8 mouse cellular contexts compared by ENCODE assay signal in the genomic region with DNA sequence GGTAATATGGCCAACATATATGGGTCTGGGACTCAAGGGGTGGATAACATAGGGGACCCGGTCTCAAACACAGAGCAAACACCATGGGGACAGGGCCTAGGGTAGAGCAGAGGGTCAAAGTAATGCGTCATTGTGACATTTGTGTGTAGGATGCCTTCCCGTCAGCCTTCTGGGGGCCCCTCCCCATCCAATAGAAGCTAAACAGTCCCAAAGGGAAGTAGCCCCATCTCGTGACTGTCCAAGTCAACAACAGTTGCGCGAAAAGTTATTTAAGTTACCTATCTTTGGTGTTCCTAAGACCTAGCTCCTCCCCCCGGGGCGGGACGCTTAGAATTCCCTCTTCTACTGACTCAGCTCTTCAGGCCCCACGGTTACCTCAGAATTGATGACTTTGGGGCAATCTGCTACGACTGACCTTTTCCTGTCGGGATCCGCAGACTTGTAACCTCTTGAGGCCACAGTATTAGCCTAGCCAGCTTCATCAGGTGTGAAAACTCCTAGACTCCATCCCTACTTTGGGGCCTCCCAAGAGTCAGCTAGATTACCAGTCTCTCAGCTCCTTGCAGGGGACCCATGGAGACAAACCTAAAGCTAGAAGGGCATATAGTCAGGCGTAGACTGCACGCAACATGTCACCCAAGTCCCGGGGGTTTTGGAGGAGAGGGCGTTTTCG. TPM values are rescaled to one million over a fixed set of nuclear protein-coding genes. Genes with fewer than 3 reads are reported as not detected.
DNase-seq lines count a peak whose midpoint lies in the region; ATAC-seq and TF ChIP-seq lines count a peak whose summit lies in the region.

No protein-coding gene starts in this region.

- peak; percentile 63 for ATAC-seq in kidney, embryonic 14.5 days (ENCODE audit: low FRiP score, low TSS enrichment)
- peak; percentile 73 for ATAC-seq in stomach, postnatal 0 days (ENCODE audit: low FRiP score, low TSS enrichment)

- no peak overlapping the region for H3K27ac ChIP-seq in embryonic fibroblast, embryonic 13.5 days (ENCODE audit: insufficient read depth, low read length)
- no peak overlapping the region; the same call in 1 of the 2 replicates for H3K27ac ChIP-seq in kidney, embryonic 14.5 days (ENCODE audit: low read depth, low read length)
- no peak overlapping the region for H3K27ac ChIP-seq in stomach, postnatal 0 days (replicated peaks)

- intact Hi-C loops in left cerebral cortex, postnatal 25 days (cut with DNase I): no loop called here

- no peak for TF ChIP-seq EP300 in stomach, postnatal 0 days (optimal IDR thresholded peaks at IDR 0.05)

- H3K9me3 ChIP-seq in kidney, embryonic 14.5 days (ENCODE audit: control insufficient read depth, low read length): no peaks in the 10 kb centered on the region
- no peaks in the 10 kb centered on the region for H3K9me3 ChIP-seq in stomach, postnatal 0 days (ENCODE audit: control insufficient read depth, low read length)

- peak; percentile 30 to 47 for DNase-seq in urinary bladder, adult 18-20 months (ENCODE audit: low spot score in 2 of 2)
- DNase-seq in urinary bladder, adult 2 months (ENCODE audit: low spot score): no peak
- DNase-seq in lung, postnatal 10 days: peak; percentile 59
- DNase-seq in stomach, postnatal 0 days (ENCODE audit: low spot score): peak; percentile 72
- DNase-seq in left cerebral cortex, postnatal 25 days (ENCODE audit: low spot score in 2 of 2): no peak
- DNase-seq in T-cell, adult 2 months (ENCODE audit: low spot score): no peak

- H3K9ac ChIP-seq in kidney, embryonic 14.5 days (ENCODE audit: low read depth, low read length): peak overlapping the region; percentile 8; the same call in 1 of the 2 replicates
- H3K9ac ChIP-seq in stomach, postnatal 0 days (ENCODE audit: low read length): peak overlapping the region; percentile 50

- WGBS in kidney, embryonic 14.5 days: 6% methylated on average over 18 of the region's 18 CpGs
- WGBS in stomach, postnatal 0 days: 8% methylated on average over 18 of the region's 18 CpGs

- H3K27me3 ChIP-seq in kidney, embryonic 14.5 days (ENCODE audit: control insufficient read depth, insufficient read depth, low read length): no peaks in the 10 kb centered on the region
- H3K27me3 ChIP-seq in stomach, postnatal 0 days (ENCODE audit: control insufficient read depth, insufficient read depth, low read length): no peaks in the 10 kb centered on the region

- peak overlapping the region; percentile 62 for H3K4me2 ChIP-seq in kidney, embryonic 14.5 days (replicated peaks; ENCODE audit: low read depth, low read length)
- peak overlapping the region; percentile 56 for H3K4me2 ChIP-seq in stomach, postnatal 0 days (replicated peaks; ENCODE audit: low read depth)

- H3K4me3 ChIP-seq in embryonic fibroblast, embryonic 13.5 days (ENCODE audit: insufficient read depth, low read length): 0 out of 2 replicates have a peak overlapping the region, but pooled peaks have one; percentile 4
- H3K4me3 ChIP-seq in kidney, embryonic 14.5 days (ENCODE audit: low read length): peak overlapping the region; percentile 27
- peak overlapping the region; percentile 28; the same call in 1 of the 2 replicates for H3K4me3 ChIP-seq in stomach, postnatal 0 days (ENCODE audit: low read depth, low read length)

- TF ChIP-seq CTCF in embryonic fibroblast, embryonic 13.5 days (IDR thresholded peaks at IDR 0.05; ENCODE audit: borderline replicate concordance, insufficient read depth, low read length): no peak
- TF ChIP-seq CTCF in stomach, postnatal 0 days (IDR thresholded peaks at IDR 0.05; ENCODE audit: low read depth): peak; percentile 59

- no peak for TF ChIP-seq POLR2A in embryonic fibroblast, embryonic 13.5 days (IDR thresholded peaks at IDR 0.05; ENCODE audit: low read depth, low read length)

- H3K36me3 ChIP-seq in kidney, embryonic 14.5 days (ENCODE audit: control insufficient read depth, insufficient read depth, low read length): no peaks in the 10 kb centered on the region
- no peaks in the 10 kb centered on the region for H3K36me3 ChIP-seq in stomach, postnatal 0 days (ENCODE audit: control insufficient read depth, insufficient read depth, low read length)

- no peaks in the 10 kb centered on the region for H3K4me1 ChIP-seq in embryonic fibroblast, embryonic 13.5 days (ENCODE audit: control insufficient read depth, insufficient read depth, low read length)
- peaks cover 5% of the 10 kb centered on the region; the same call in 1 of the 2 replicates for H3K4me1 ChIP-seq in kidney, embryonic 14.5 days (ENCODE audit: control insufficient read depth, insufficient read depth, low read length)
- no peaks in the 10 kb centered on the region for H3K4me1 ChIP-seq in stomach, postnatal 0 days (replicated peaks; ENCODE audit: control insufficient read depth, insufficient read depth)

RNA-seq across cellular contexts. Expression of gene H3f3a, which starts 20.2 kb away (rescaled TPM):
- 810 and 870 TPM in 2 replicates for polyA plus RNA-seq in urinary bladder, adult 2 months (2012; rRNA removed)
- 542 and 820 TPM in 2 replicates for polyA plus RNA-seq in embryonic fibroblast, embryonic 13.5 days (2011; ENCODE audit: insufficient read length, low read depth, missing spikeins)
- polyA plus RNA-seq in kidney, embryonic 14.5 days (2014; fragmentation: Nextera tagmentation; extraction: Ambion mirVana): 2,845 and 3,531 TPM in 2 replicates
- 1,633 and 1,693 TPM in 2 replicates for polyA plus RNA-seq in stomach, postnatal 0 days (2015; fragmentation: Nextera tagmentation; extraction: Ambion mirVana)
- 100 to 1,000 TPM; 301 to 318 TPM for total RNA-seq in left cerebral cortex, postnatal 25 days (2021)

RNA-seq across cellular contexts. Expression of gene Sde2, which starts 57.3 kb away (rescaled TPM):
- 18.3 and 19.0 TPM in 2 replicates for polyA plus RNA-seq in urinary bladder, adult 2 months (2012; rRNA removed)
- 25.9 and 28.0 TPM in 2 replicates for polyA plus RNA-seq in embryonic fibroblast, embryonic 13.5 days (2011; ENCODE audit: insufficient read length, low read depth, missing spikeins)
- polyA plus RNA-seq in kidney, embryonic 14.5 days (2014; fragmentation: Nextera tagmentation; extraction: Ambion mirVana): 32.9 and 39.6 TPM in 2 replicates
- polyA plus RNA-seq in stomach, postnatal 0 days (2015; fragmentation: Nextera tagmentation; extraction: Ambion mirVana): 18.8 and 20.0 TPM in 2 replicates
- total RNA-seq in left cerebral cortex, postnatal 25 days (2021): 10 to 100 TPM; 18.8 to 21.0 TPM

Comparison
In these comparisons a context has a peak if more than half of its experiments do, and no peak if none do; other contexts are left out.
1. DNase-seq: peak in urinary bladder, adult 18-20 months (2 of 2), lung, postnatal 10 days (single experiment) and stomach, postnatal 0 days (single experiment); none in urinary bladder, adult 2 months (single experiment), left cerebral cortex, postnatal 25 days (0 of 2) and T-cell, adult 2 months (single experiment).
2. Peak in every context shown above with its lines, with median percentiles within 50 percentile points of each other: H3K4me3 ChIP-seq.